ENCODE assay signal across 18 mouse cellular contexts in genomic region chr6:73026898-73027297, GRCm38 (mm10).
"Had no signal": no experiment of that assay in that cellular context is flagged by ENCODE, and none has a peak within 500 bp of the region (broad histone marks: within the 10 kb centered on the region; RNA-seq: fewer than 3 reads in every experiment).

No protein-coding gene starts in this region.

- H3K9ac ChIP-seq: liver, embryonic 12.5 days; liver, embryonic 15.5 days; midbrain, embryonic 12.5 days had no signal

- H3K9me3 ChIP-seq: liver, embryonic 12.5 days; liver, embryonic 15.5 days; midbrain, embryonic 12.5 days had no signal

- H3K27ac ChIP-seq: kidney, postnatal 0 days; layer of hippocampus, adult 2 months; left cerebral cortex, adult 2 months; liver, embryonic 12.5 days; liver, embryonic 15.5 days; macrophage; midbrain, embryonic 12.5 days had no signal

- H3K4me3 ChIP-seq: layer of hippocampus, adult 2 months; left cerebral cortex, adult 2 months; liver, embryonic 12.5 days; liver, embryonic 15.5 days; midbrain, embryonic 12.5 days had no signal

- H3K4me2 ChIP-seq: liver, embryonic 12.5 days; liver, embryonic 15.5 days; midbrain, embryonic 12.5 days had no signal

- ATAC-seq: intestine, embryonic 16.5 days; liver, embryonic 12.5 days had no signal

- DNase-seq: kidney, adult 18-20 months; kidney, adult 9 months; kidney, postnatal 25 days; layer of hippocampus, adult 9-11 months; layer of hippocampus, postnatal 36 days; left cerebral cortex, postnatal 4 days; liver; lung, adult 18-20 months; lung, postnatal 14 days; thymus, postnatal 25 days had no signal

- H3K4me1 ChIP-seq: liver, embryonic 12.5 days; liver, embryonic 15.5 days; midbrain, embryonic 12.5 days had no signal

- H3K27me3 ChIP-seq: liver, embryonic 12.5 days; liver, embryonic 15.5 days; midbrain, embryonic 12.5 days had no signal

- H3K36me3 ChIP-seq: liver, embryonic 12.5 days; liver, embryonic 15.5 days; midbrain, embryonic 12.5 days had no signal
